Mouse (Mus musculus) heart, embryonic 15.5 days (tissue): ENCODE data around the gene Armc3. TPM values are rescaled to one million over a fixed set of nuclear protein-coding genes. Genes with fewer than 3 reads are reported as not detected.
A peak's percentile ranks its signal among the peaks of the same experiment; 100 is the strongest.

Experiments used
- ATAC-seq: fragments of 200-750 bp; cut with Nextera tagmentation; replicated peaks from 2 replicates; pipeline ENCODE4 v1.8.0; 2017; ENCODE audit warnings: low read depth, moderate TSS enrichment; ENCODE audit not compliant: insufficient number of reproducible peaks, insufficient read depth, low FRiP score
- H3K27ac ChIP-seq: fragments of 300-500 bp; sonication (generic); 2 replicates; pipeline ENCODE4 v1.5.1; 2015; ENCODE audit warnings: mild to moderate bottlenecking, inconsistent platforms
- H3K27me3 ChIP-seq: fragments of 300-500 bp; sonication (generic); 2 replicates; pipeline ENCODE4 v1.6.1; 2015; ENCODE audit warnings: inconsistent platforms
- H3K36me3 ChIP-seq: fragments of 300-500 bp; sonication (generic); 2 replicates; pipeline ENCODE4 v1.6.1; 2015; ENCODE audit warnings: mild to moderate bottlenecking, inconsistent platforms
- H3K4me1 ChIP-seq: fragments of 300-500 bp; sonication (generic); replicated peaks from 2 replicates; pipeline ENCODE4 v1.6.1; 2015; ENCODE audit warnings: inconsistent platforms
- H3K4me2 ChIP-seq: fragments of 300-500 bp; sonication (generic); 2 replicates; pipeline ENCODE4 v1.6.1; 2015; ENCODE audit warnings: inconsistent platforms, mild to moderate bottlenecking, moderate library complexity
- H3K4me3 ChIP-seq: fragments of 300-500 bp; sonication (generic); 2 replicates; pipeline ENCODE4 v1.5.1; 2015; ENCODE audit warnings: mild to moderate bottlenecking, inconsistent platforms
- H3K9ac ChIP-seq: fragments of 300-500 bp; sonication (generic); 2 replicates; pipeline ENCODE4 v1.6.1; 2015; ENCODE audit warnings: mild to moderate bottlenecking, inconsistent platforms
- H3K9me3 ChIP-seq: fragments of 300-500 bp; sonication (generic); replicated peaks from 2 replicates; pipeline ENCODE4 v1.6.1; 2016; ENCODE audit warnings: inconsistent platforms
- WGBS: fragments of 180-500 bp; shearing (Covaris S2); methylation state at CpG from one replicate; pipeline ENCODE4 v1.1.7; 2015; ENCODE audit warnings: mixed read lengths; 5-methylcytosine and 5-hydroxymethylcytosine counted together
- polyA plus RNA-seq: library from polyadenylated mRNA; unstranded; fragments of >200 nt; fragmentation: Nextera tagmentation; extraction: Ambion mirVana; gene quantifications from 2 replicates; pipeline ENCODE4 v1.2.1, GENCODE M21; 2015

Armc3 gene
- polyA plus RNA-seq, 1 experiment from 2014 or later, result 0.13 TPM

GRCm38 (mm10) chr2:19319284-19319683 is 120.2 kb downstream of the Armc3 start:
- Histone ChIP-seq H3K9ac (no peak overlapping the region), H3K36me3 (no peaks in the 10 kb centered on the region), H3K4me2 (no peak overlapping the region), H3K4me1 (no peaks in the 10 kb centered on the region), H3K9me3 (no peaks in the 10 kb centered on the region), H3K27ac (no peak overlapping the region), H3K4me3 (no peak overlapping the region), H3K27me3 (no peaks in the 10 kb centered on the region)
- ATAC-seq, result no peak
- 71% methylated on average over 3 of the region's 3 CpGs for WGBS

GRCm38 (mm10) chr2:19322448-19322847 is 123.3 kb downstream of the Armc3 start:
- H3K9me3 ChIP-seq, result no peaks in the 10 kb centered on the region
- 77% methylated on average over 9 of the region's 9 CpGs for WGBS
- H3K4me2 ChIP-seq, result no peak overlapping the region
- ATAC-seq, result no peak
- no peaks in the 10 kb centered on the region for H3K4me1 ChIP-seq
- H3K27me3 ChIP-seq, result no peaks in the 10 kb centered on the region
- H3K36me3 ChIP-seq, result no peaks in the 10 kb centered on the region
- no peak overlapping the region for H3K4me3 ChIP-seq
- H3K9ac ChIP-seq, result no peak overlapping the region
- H3K27ac ChIP-seq, result no peak overlapping the region

DNA sequence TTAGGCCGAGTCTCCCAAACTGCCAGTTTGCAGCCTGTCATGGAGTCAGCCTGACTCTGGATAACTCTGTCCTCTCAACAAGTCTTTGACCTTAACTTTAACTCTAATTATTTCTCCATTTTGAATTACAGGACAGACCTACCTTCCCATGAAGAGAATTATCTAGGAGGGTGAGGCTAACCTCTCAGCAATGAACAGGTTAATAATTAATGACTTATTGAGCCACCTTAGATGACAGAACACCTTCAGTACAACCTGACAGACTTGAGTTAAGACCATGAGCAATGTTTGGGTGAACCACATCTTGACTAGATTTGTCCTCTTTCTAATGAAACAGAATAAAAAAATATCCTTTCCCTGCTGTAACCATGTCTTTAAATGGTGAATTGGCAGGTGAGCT is 127.3 kb downstream of the Armc3 start:
- H3K27ac ChIP-seq, result no peak overlapping the region
- H3K4me2 ChIP-seq, result no peak overlapping the region
- no peaks in the 10 kb centered on the region for H3K27me3 ChIP-seq
- no peaks in the 10 kb centered on the region for H3K4me1 ChIP-seq
- 85% methylated on average over 1 of the region's 1 CpGs for WGBS
- H3K9me3 ChIP-seq, result no peaks in the 10 kb centered on the region
- no peaks in the 10 kb centered on the region for H3K36me3 ChIP-seq
- ATAC-seq, result no peak
- H3K9ac ChIP-seq, result no peak overlapping the region
- no peak overlapping the region for H3K4me3 ChIP-seq

- no peaks in the 10 kb centered on the region for H3K36me3 ChIP-seq
- H3K4me3 ChIP-seq, result no peak overlapping the region
- 74% methylated on average over 4 of the region's 4 CpGs for WGBS
- no peaks in the 10 kb centered on the region for H3K9me3 ChIP-seq
- no peak for ATAC-seq
- H3K4me1 ChIP-seq, result no peaks in the 10 kb centered on the region
- H3K9ac ChIP-seq, result no peak overlapping the region
- H3K4me2 ChIP-seq, result no peak overlapping the region
- no peaks in the 10 kb centered on the region for H3K27me3 ChIP-seq
- no peak overlapping the region for H3K27ac ChIP-seq
Observed at GRCm38 (mm10) chr2:19327811-19328210, 128.7 kb downstream of the Armc3 start.

DNA sequence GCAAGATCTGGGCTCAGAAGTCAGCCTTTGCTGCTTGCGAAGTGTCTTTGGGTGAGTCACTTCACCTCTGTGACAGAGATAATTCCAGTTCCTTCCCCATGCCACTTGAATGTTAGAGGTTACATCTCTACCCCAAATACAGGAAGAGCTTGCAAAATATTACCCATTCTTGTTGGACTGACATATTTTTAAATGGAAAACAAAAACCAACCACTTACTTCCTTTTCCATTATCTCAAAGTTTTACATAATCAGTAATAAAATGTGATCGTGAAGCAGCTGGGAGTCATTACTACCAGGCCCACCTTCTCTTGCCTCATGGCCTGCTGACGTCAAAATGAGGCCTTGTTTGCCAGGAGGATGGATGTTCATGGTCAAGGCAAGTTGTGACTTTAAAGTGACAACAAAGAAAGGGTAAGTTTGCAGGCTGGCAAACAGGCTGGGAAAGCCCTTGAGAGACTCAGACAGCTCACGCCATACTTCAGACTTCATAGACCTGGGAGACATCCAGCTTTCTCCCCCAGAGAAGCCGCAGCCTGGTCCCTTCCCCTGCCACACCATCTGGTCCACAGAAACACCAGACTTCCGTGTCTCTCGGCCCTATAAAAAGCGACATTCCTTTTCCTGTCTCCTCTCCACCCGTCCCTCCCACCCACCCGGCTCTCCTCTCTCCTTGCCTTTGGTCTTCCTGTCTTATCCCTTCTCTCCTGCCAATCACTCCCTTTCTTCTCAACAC is 145.0 kb downstream of the Armc3 start:
- 32% methylated on average over 10 of the region's 10 CpGs for WGBS
- peak overlapping the region; percentile 59 for H3K4me2 ChIP-seq
- ATAC-seq, result 0 out of 2 replicates have a peak, but pooled peaks have one; percentile 39
- H3K27me3 ChIP-seq, result no peaks in the 10 kb centered on the region
- H3K36me3 ChIP-seq, result no peaks in the 10 kb centered on the region
- peaks cover 5% of the 10 kb centered on the region; the same call in 1 of the 2 replicates for H3K4me1 ChIP-seq
- H3K27ac ChIP-seq, result peak overlapping the region; percentile 31; the same call in 1 of the 2 replicates
- no peaks in the 10 kb centered on the region for H3K9me3 ChIP-seq
- no peak overlapping the region for H3K9ac ChIP-seq
- H3K4me3 ChIP-seq, result peak overlapping the region; percentile 33

GRCm38 (mm10) chr2:19344636-19345413 is 145.7 kb downstream of the Armc3 start:
- ATAC-seq, result peak; percentile 66; the same call in 1 of the 2 replicates
- Histone ChIP-seq H3K4me1 (peaks cover 5% of the 10 kb centered on the region; the same call in 1 of the 2 replicates), H3K27ac (peak overlapping the region; percentile 31; the same call in 1 of the 2 replicates), H3K36me3 (no peaks in the 10 kb centered on the region), H3K9ac (no peak overlapping the region), H3K27me3 (no peaks in the 10 kb centered on the region), H3K4me2 (peak overlapping the region; percentile 59), H3K9me3 (no peaks in the 10 kb centered on the region), H3K4me3 (peak overlapping the region; percentile 33)
- 26% methylated on average over 20 of the region's 20 CpGs for WGBS

GRCm38 (mm10) chr2:19345414-19345964 is 146.4 kb downstream of the Armc3 start:
- no peak for ATAC-seq
- WGBS, result 74% methylated on average over 5 of the region's 5 CpGs
- Histone ChIP-seq H3K4me2 (no peak overlapping the region), H3K27me3 (no peaks in the 10 kb centered on the region), H3K4me1 (peaks cover 5% of the 10 kb centered on the region; the same call in 1 of the 2 replicates), H3K9me3 (no peaks in the 10 kb centered on the region), H3K27ac (no peak overlapping the region), H3K4me3 (no peak overlapping the region), H3K9ac (no peak overlapping the region), H3K36me3 (no peaks in the 10 kb centered on the region)

- 53% methylated on average over 3 of the region's 3 CpGs for WGBS
- Histone ChIP-seq H3K4me3 (no peak overlapping the region), H3K4me1 (peaks cover 5% of the 10 kb centered on the region; the same call in 1 of the 2 replicates), H3K27ac (no peak overlapping the region), H3K9me3 (no peaks in the 10 kb centered on the region), H3K4me2 (no peak overlapping the region), H3K36me3 (no peaks in the 10 kb centered on the region), H3K27me3 (no peaks in the 10 kb centered on the region), H3K9ac (no peak overlapping the region)
- no peak for ATAC-seq
Observed at GRCm38 (mm10) chr2:19348454-19348853, 149.4 kb downstream of the Armc3 start.

- no peaks in the 10 kb centered on the region for H3K4me1 ChIP-seq
- no peaks in the 10 kb centered on the region for H3K27me3 ChIP-seq
- no peak overlapping the region for H3K9ac ChIP-seq
- no peak overlapping the region for H3K27ac ChIP-seq
- no peak overlapping the region for H3K4me3 ChIP-seq
- 72% methylated on average over 5 of the region's 5 CpGs for WGBS
- H3K9me3 ChIP-seq, result no peaks in the 10 kb centered on the region
- no peak for ATAC-seq
- no peaks in the 10 kb centered on the region for H3K36me3 ChIP-seq
- H3K4me2 ChIP-seq, result no peak overlapping the region
Observed at GRCm38 (mm10) chr2:19350167-19350566, 151.1 kb downstream of the Armc3 start.

DNA sequence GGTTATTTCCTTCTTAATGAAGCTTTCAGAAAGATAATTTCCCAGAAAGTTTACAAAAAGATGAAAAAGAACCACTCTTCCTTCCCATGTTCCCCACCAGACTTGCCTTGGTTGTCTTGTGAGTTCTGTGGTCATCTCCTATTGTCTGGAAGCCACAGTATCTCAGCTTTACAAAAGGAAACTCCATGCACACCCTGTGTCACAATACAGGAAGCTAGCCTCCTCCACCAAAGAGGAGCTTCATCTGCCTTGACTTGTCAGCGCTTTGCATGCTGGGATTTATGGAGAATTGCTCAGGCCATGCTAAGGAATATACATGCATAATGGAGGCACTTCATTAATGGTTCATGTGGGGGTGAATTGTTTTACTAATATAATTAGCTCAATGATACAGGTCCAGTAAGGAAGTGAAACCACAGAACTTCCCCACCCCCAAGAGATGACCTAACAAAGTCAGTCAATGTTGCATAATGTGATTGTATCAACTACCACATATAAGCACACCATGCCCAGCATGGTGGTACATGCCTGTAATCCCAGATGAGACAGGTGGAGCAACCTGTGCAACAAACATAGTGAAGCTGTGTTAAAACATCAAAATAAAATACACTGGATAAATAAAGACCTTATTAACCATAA is 152.6 kb downstream of the Armc3 start:
- 82% methylated on average over 1 of the region's 1 CpGs for WGBS

DNA sequence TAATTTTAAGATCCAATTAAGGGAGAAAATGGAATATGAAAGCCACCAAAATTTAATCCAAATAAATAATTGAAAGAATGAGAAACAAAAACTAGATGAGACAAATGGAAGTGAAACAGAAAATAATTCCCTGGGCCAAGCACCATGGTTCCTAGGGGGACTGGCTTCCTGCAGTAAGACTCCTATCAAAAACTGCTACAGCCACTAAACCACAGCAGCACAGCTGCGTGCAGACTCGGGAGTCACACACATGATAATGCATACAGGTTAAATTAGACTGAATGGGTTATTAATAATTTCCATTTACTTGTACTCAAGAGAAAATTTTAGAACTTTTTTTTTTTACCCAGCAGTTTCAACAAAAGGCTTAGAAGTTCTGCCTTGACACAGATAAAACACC is 154.1 kb downstream of the Armc3 start:
- no peaks in the 10 kb centered on the region for H3K9me3 ChIP-seq
- no peak for ATAC-seq
- no peak overlapping the region for H3K4me3 ChIP-seq
- WGBS, result 81% methylated on average over 2 of the region's 2 CpGs
- no peaks in the 10 kb centered on the region for H3K36me3 ChIP-seq
- no peak overlapping the region for H3K9ac ChIP-seq
- no peak overlapping the region for H3K27ac ChIP-seq
- H3K4me2 ChIP-seq, result no peak overlapping the region
- H3K4me1 ChIP-seq, result no peaks in the 10 kb centered on the region
- no peaks in the 10 kb centered on the region for H3K27me3 ChIP-seq

More for the DNA sequence above, 152.6 kb downstream of the Armc3 start:
- H3K4me2 ChIP-seq, result no peak overlapping the region
- no peaks in the 10 kb centered on the region for H3K9me3 ChIP-seq
- ATAC-seq, result no peak
- no peaks in the 10 kb centered on the region for H3K4me1 ChIP-seq
- no peak overlapping the region for H3K27ac ChIP-seq
- H3K36me3 ChIP-seq, result no peaks in the 10 kb centered on the region
- no peak overlapping the region for H3K9ac ChIP-seq
- no peak overlapping the region for H3K4me3 ChIP-seq
- H3K27me3 ChIP-seq, result no peaks in the 10 kb centered on the region
